Comparison of ENCODE assay signal across 23 mouse cellular contexts in the genomic region with DNA sequence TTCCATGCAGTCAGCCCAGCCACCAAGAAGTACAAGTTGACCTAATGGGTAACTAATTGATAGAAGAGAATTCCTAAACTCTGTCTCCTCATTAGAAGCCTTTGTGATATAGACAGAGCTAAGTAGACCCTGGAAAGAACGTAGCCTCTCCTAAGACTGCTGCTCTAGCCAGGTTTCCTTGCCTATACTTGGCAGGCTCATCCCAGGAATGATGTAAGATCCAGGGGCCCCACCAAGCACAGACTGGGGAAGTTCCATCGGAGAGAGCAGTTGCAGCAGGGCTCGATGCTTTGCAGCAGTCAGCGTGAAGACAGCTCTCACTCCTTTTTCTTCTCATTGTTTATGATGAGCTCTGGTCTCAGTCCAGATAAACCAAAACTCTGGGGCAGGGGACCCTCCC.
DNase-seq lines count a peak whose midpoint lies in the region; ATAC-seq and TF ChIP-seq lines count a peak whose summit lies in the region.
"Had no signal": no experiment of that assay in that cellular context is flagged by ENCODE, and none has a peak within 500 bp of the region (broad histone marks: within the 10 kb centered on the region; RNA-seq: fewer than 3 reads in every experiment).

No protein-coding gene starts in this region.

- ATAC-seq in embryonic facial prominence, embryonic 14.5 days (ENCODE audit: low read depth), result no peak
- ATAC-seq in kidney, embryonic 15.5 days (replicated peaks; ENCODE audit: low FRiP score), result 0 out of 2 replicates have a peak, but pooled peaks have one; percentile 38
- ATAC-seq in lung, embryonic 14.5 days (ENCODE audit: insufficient read depth), result peak; percentile 63; the same call in 1 of the 2 replicates
- ATAC-seq in forebrain, embryonic 16.5 days, result no peak
- ATAC-seq: midbrain, embryonic 13.5 days; Patski had no signal

- DNase-seq in embryonic facial prominence, embryonic 14.5 days (ENCODE audit: low spot score), result peak; percentile 27
- DNase-seq in embryonic facial prominence, embryonic 10.5 days (ENCODE audit: low spot score), result no peak
- DNase-seq in kidney, adult 18-20 months, result no peak
- DNase-seq in lung, embryonic 14.5 days, result peak; percentile 46
- no peak for DNase-seq in lung, postnatal 10 days
- DNase-seq in spleen, postnatal 4 days (ENCODE audit: low spot score in 2 of 2), result no peak
- DNase-seq: adrenal gland, postnatal 14 days; cerebellum, adult 11-12 months; embryo, embryonic 11 days; gastrocnemius, postnatal 14 days; heart, postnatal 14 days; liver, embryonic 13.5 days; lung, adult 18-20 months had no signal

- no peak overlapping the region for H3K9ac ChIP-seq in embryonic facial prominence, embryonic 14.5 days (ENCODE audit: low read depth, low read length)
- no peak overlapping the region for H3K9ac ChIP-seq in kidney, embryonic 15.5 days
- no peak overlapping the region for H3K9ac ChIP-seq in lung, embryonic 14.5 days
- no peak overlapping the region for H3K9ac ChIP-seq in forebrain, embryonic 16.5 days (replicated peaks; ENCODE audit: low read depth, low read length)
- H3K9ac ChIP-seq: embryonic facial prominence, embryonic 13.5 days; liver, embryonic 13.5 days; midbrain, embryonic 13.5 days had no signal

- WGBS in embryonic facial prominence, embryonic 14.5 days, result 59% methylated on average over 4 of the region's 4 CpGs
- WGBS in embryonic facial prominence, embryonic 10.5 days, result 79% methylated on average over 4 of the region's 4 CpGs
- 50% methylated on average over 4 of the region's 4 CpGs for WGBS in kidney, embryonic 15.5 days
- WGBS in lung, embryonic 14.5 days, result 23% methylated on average over 4 of the region's 4 CpGs
- 30% methylated on average over 4 of the region's 4 CpGs for WGBS in forebrain, embryonic 16.5 days

- H3K27ac ChIP-seq in embryonic facial prominence, embryonic 14.5 days (replicated peaks; ENCODE audit: low read depth, low read length), result no peak overlapping the region
- no peak overlapping the region for H3K27ac ChIP-seq in embryonic facial prominence, embryonic 10.5 days (replicated peaks)
- no peak overlapping the region for H3K27ac ChIP-seq in kidney, embryonic 15.5 days
- no peak overlapping the region for H3K27ac ChIP-seq in lung, embryonic 14.5 days (ENCODE audit: low read depth)
- H3K27ac ChIP-seq in forebrain, embryonic 16.5 days (ENCODE audit: low read length), result 0 out of 2 replicates have a peak overlapping the region, but pooled peaks have one; percentile 19
- H3K27ac ChIP-seq: embryonic facial prominence, embryonic 13.5 days; hindbrain, embryonic 10.5 days; layer of hippocampus, adult 2 months; liver, embryonic 13.5 days; macrophage; midbrain, embryonic 13.5 days had no signal

- H3K27me3 ChIP-seq in embryonic facial prominence, embryonic 14.5 days (replicated peaks; ENCODE audit: control insufficient read depth, insufficient read depth, low read length), result no peaks in the 10 kb centered on the region
- H3K27me3 ChIP-seq in embryonic facial prominence, embryonic 10.5 days (replicated peaks; ENCODE audit: low read depth, poor library complexity, severe bottlenecking), result no peaks in the 10 kb centered on the region
- no peaks in the 10 kb centered on the region for H3K27me3 ChIP-seq in kidney, embryonic 15.5 days
- H3K27me3 ChIP-seq in lung, embryonic 14.5 days (ENCODE audit: insufficient read depth, low read length), result no peaks in the 10 kb centered on the region
- H3K27me3 ChIP-seq in forebrain, embryonic 16.5 days (replicated peaks; ENCODE audit: control insufficient read depth, insufficient read depth, low read length), result no peaks in the 10 kb centered on the region
- H3K27me3 ChIP-seq: CH12.LX; embryonic facial prominence, embryonic 13.5 days; liver, embryonic 13.5 days; midbrain, embryonic 13.5 days; Patski had no signal

- H3K4me1 ChIP-seq in embryonic facial prominence, embryonic 14.5 days (ENCODE audit: control insufficient read depth, insufficient read depth, low read length), result no peaks in the 10 kb centered on the region
- H3K4me1 ChIP-seq in embryonic facial prominence, embryonic 10.5 days, result peaks cover 15% of the 10 kb centered on the region
- peaks cover 26% of the 10 kb centered on the region for H3K4me1 ChIP-seq in kidney, embryonic 15.5 days
- peaks cover 5% of the 10 kb centered on the region; the same call in 1 of the 2 replicates for H3K4me1 ChIP-seq in lung, embryonic 14.5 days (ENCODE audit: insufficient read depth)
- peaks cover 32% of the 10 kb centered on the region for H3K4me1 ChIP-seq in forebrain, embryonic 16.5 days (replicated peaks; ENCODE audit: control insufficient read depth, insufficient read depth, low read length)
- H3K4me1 ChIP-seq: liver, embryonic 13.5 days had no signal

- no peak for TF ChIP-seq CTCF in lung, embryonic 14.5 days (IDR thresholded peaks at IDR 0.05; ENCODE audit: low read depth)

- no peak overlapping the region for H3K4me3 ChIP-seq in embryonic facial prominence, embryonic 14.5 days (ENCODE audit: low read depth, low read length)
- no peak overlapping the region for H3K4me3 ChIP-seq in embryonic facial prominence, embryonic 10.5 days
- H3K4me3 ChIP-seq in kidney, embryonic 15.5 days (replicated peaks), result no peak overlapping the region
- no peak overlapping the region for H3K4me3 ChIP-seq in lung, embryonic 14.5 days (ENCODE audit: low read depth, low read length)
- H3K4me3 ChIP-seq in forebrain, embryonic 16.5 days (replicated peaks; ENCODE audit: low read length), result no peak overlapping the region
- H3K4me3 ChIP-seq: embryonic facial prominence, embryonic 13.5 days; erythroblast, embryonic 14.5 days; hindbrain, embryonic 10.5 days; layer of hippocampus, adult 2 months; liver, embryonic 13.5 days; midbrain, embryonic 13.5 days had no signal

- no peaks in the 10 kb centered on the region for H3K36me3 ChIP-seq in embryonic facial prominence, embryonic 14.5 days (ENCODE audit: control insufficient read depth, insufficient read depth, low read length)
- H3K36me3 ChIP-seq in embryonic facial prominence, embryonic 10.5 days (replicated peaks), result no peaks in the 10 kb centered on the region
- no peaks in the 10 kb centered on the region for H3K36me3 ChIP-seq in kidney, embryonic 15.5 days
- H3K36me3 ChIP-seq in lung, embryonic 14.5 days (ENCODE audit: insufficient read depth), result no peaks in the 10 kb centered on the region
- no peaks in the 10 kb centered on the region for H3K36me3 ChIP-seq in forebrain, embryonic 16.5 days (ENCODE audit: control insufficient read depth, insufficient read depth)
- H3K36me3 ChIP-seq: embryonic facial prominence, embryonic 13.5 days; hindbrain, embryonic 10.5 days; liver, embryonic 13.5 days; midbrain, embryonic 13.5 days had no signal

- no peaks in the 10 kb centered on the region for H3K9me3 ChIP-seq in embryonic facial prominence, embryonic 14.5 days (ENCODE audit: control insufficient read depth, low read length)
- no peaks in the 10 kb centered on the region for H3K9me3 ChIP-seq in embryonic facial prominence, embryonic 10.5 days
- no peaks in the 10 kb centered on the region for H3K9me3 ChIP-seq in kidney, embryonic 15.5 days (replicated peaks)
- H3K9me3 ChIP-seq in lung, embryonic 14.5 days (ENCODE audit: low read depth, low read length), result no peaks in the 10 kb centered on the region
- no peaks in the 10 kb centered on the region for H3K9me3 ChIP-seq in forebrain, embryonic 16.5 days (ENCODE audit: control insufficient read depth, low read length)
- H3K9me3 ChIP-seq: embryonic facial prominence, embryonic 13.5 days; hindbrain, embryonic 10.5 days; liver, embryonic 13.5 days; midbrain, embryonic 13.5 days had no signal

- H3K4me2 ChIP-seq in embryonic facial prominence, embryonic 14.5 days (ENCODE audit: low read depth, low read length), result no peak overlapping the region
- no peak overlapping the region for H3K4me2 ChIP-seq in kidney, embryonic 15.5 days
- no peak overlapping the region for H3K4me2 ChIP-seq in lung, embryonic 14.5 days
- no peak overlapping the region for H3K4me2 ChIP-seq in forebrain, embryonic 16.5 days (ENCODE audit: low read length)
- H3K4me2 ChIP-seq: embryonic facial prominence, embryonic 13.5 days; liver, embryonic 13.5 days; midbrain, embryonic 13.5 days had no signal

Comparison
In these comparisons a context has a peak if more than half of its experiments do, and no peak if none do; other contexts are left out.
1. DNase-seq: peak in embryonic facial prominence, embryonic 14.5 days (single experiment) and lung, embryonic 14.5 days (single experiment); none in embryonic facial prominence, embryonic 10.5 days (single experiment), kidney, adult 18-20 months (single experiment), lung, postnatal 10 days (single experiment) and spleen, postnatal 4 days (0 of 2).
2. ATAC-seq: peak in kidney, embryonic 15.5 days (single experiment) and lung, embryonic 14.5 days (single experiment); none in embryonic facial prominence, embryonic 14.5 days (single experiment) and forebrain, embryonic 16.5 days (single experiment).